Mouse (Mus musculus): ENCODE measurements around the gene Rreb1.
A peak's percentile ranks its signal among the peaks of the same experiment; 100 is the strongest.

Gene Rreb1

GRCm38 (mm10) chr13:37781557-37781956 is 3.4 kb downstream of the Rreb1 start:
- no peak for DNase-seq

- no peak for DNase-seq
Observed at GRCm38 (mm10) chr13:37782144-37782543, 3.9 kb downstream of the Rreb1 start.

GRCm38 (mm10) chr13:37783676-37784075 is 5.5 kb downstream of the Rreb1 start:
- DNase-seq = no peak

- no peak for DNase-seq
Observed at GRCm38 (mm10) chr13:37784226-37784625, 6.0 kb downstream of the Rreb1 start.

- no peak for DNase-seq
Observed at GRCm38 (mm10) chr13:37792739-37793336, 14.6 kb downstream of the Rreb1 start.

- DNase-seq = no peak
Observed at GRCm38 (mm10) chr13:37798811-37799210, 20.6 kb downstream of the Rreb1 start.

- DNase-seq = no peak
Observed at GRCm38 (mm10) chr13:37799413-37799812, 21.2 kb downstream of the Rreb1 start.

- DNase-seq = no peak
Observed at GRCm38 (mm10) chr13:37801101-37802075, 23.2 kb downstream of the Rreb1 start.

GRCm38 (mm10) chr13:37802246-37803003 is 24.2 kb downstream of the Rreb1 start:
- no peak for DNase-seq

- no peak for DNase-seq
Observed at GRCm38 (mm10) chr13:37803244-37803643, 25.0 kb downstream of the Rreb1 start.

GRCm38 (mm10) chr13:37804023-37804422 is 25.8 kb downstream of the Rreb1 start:
- no peak for DNase-seq

GRCm38 (mm10) chr13:37815001-37815400 is 36.8 kb downstream of the Rreb1 start:
- no peak for DNase-seq

- DNase-seq = no peak
Observed at GRCm38 (mm10) chr13:37816736-37817135, 38.5 kb downstream of the Rreb1 start.

GRCm38 (mm10) chr13:37821413-37821812 is 43.2 kb downstream of the Rreb1 start:
- DNase-seq = no peak

GRCm38 (mm10) chr13:37824331-37824920 is 46.2 kb downstream of the Rreb1 start:
- no peak for DNase-seq

- DNase-seq = no peak
Observed at GRCm38 (mm10) chr13:37824956-37825645, 46.9 kb downstream of the Rreb1 start.

- DNase-seq = no peak
Observed at GRCm38 (mm10) chr13:37825646-37826280, 47.6 kb downstream of the Rreb1 start.

- DNase-seq = peak; percentile 22
Observed at GRCm38 (mm10) chr13:37826281-37826993, 48.2 kb downstream of the Rreb1 start.

- DNase-seq = no peak
Observed at GRCm38 (mm10) chr13:37826994-37827262, 48.7 kb downstream of the Rreb1 start.

GRCm38 (mm10) chr13:37827263-37827995 is 49.2 kb downstream of the Rreb1 start:
- no peak for DNase-seq
